Mouse (Mus musculus) forebrain, embryonic 10.5 days (tissue): ENCODE data around the gene Spindoc. TPM values are rescaled to one million over a fixed set of nuclear protein-coding genes. Genes with fewer than 3 reads are reported as not detected.

Source experiments
- DNase-seq: peaks from one replicate; pipeline ENCODE4 v3.0.0-alpha.2; 2017; ENCODE audit warnings: low spot score; ENCODE audit errors: extremely low spot score
- H3K27ac ChIP-seq: fragments of 300-500 bp; sonication (generic); 2 replicates; pipeline ENCODE4 v1.5.1; 2016; ENCODE audit warnings: mild to moderate bottlenecking
- H3K27me3 ChIP-seq: fragments of 300-500 bp; sonication (generic); 2 replicates; pipeline ENCODE4 v1.6.1; 2016; ENCODE audit warnings: mild to moderate bottlenecking; ENCODE audit not compliant: poor library complexity, severe bottlenecking
- H3K36me3 ChIP-seq: fragments of 300-500 bp; sonication (generic); replicated peaks from 2 replicates; pipeline ENCODE4 v1.6.1; 2016; ENCODE audit warnings: mild to moderate bottlenecking, moderate library complexity
- H3K4me1 ChIP-seq: fragments of 300-500 bp; sonication (generic); 2 replicates; pipeline ENCODE4 v1.6.1; 2016
- H3K4me3 ChIP-seq: fragments of 300-500 bp; sonication (generic); 2 replicates; pipeline ENCODE4 v1.5.1; 2016; ENCODE audit warnings: mild to moderate bottlenecking, moderate library complexity
- H3K9me3 ChIP-seq: fragments of 300-500 bp; sonication (generic); 2 replicates; pipeline ENCODE4 v1.6.1; 2016; ENCODE audit warnings: mild to moderate bottlenecking, moderate library complexity
- WGBS: fragments of 180-500 bp; shearing (Covaris S2); methylation state at CpG from one replicate; pipeline ENCODE4 v1.1.7; 2016; 5-methylcytosine and 5-hydroxymethylcytosine counted together
- polyA plus RNA-seq: library from polyadenylated mRNA; unstranded; fragments of >200 nt; fragmentation: Nextera tagmentation; extraction: Ambion mirVana; gene quantifications from 2 replicates; pipeline ENCODE4 v1.2.1, GENCODE M21; 2016

The Spindoc gene
- polyA plus RNA-seq, 1 experiment from 2014 or later = 44.5 TPM

- H3K4me3 ChIP-seq = peak overlapping the region; percentile 80
- WGBS = 3% methylated on average over 15 of the region's 15 CpGs
- peaks cover 40% of the 10 kb centered on the region for H3K4me1 ChIP-seq
- DNase-seq = peak; percentile 18
- H3K27ac ChIP-seq = peak overlapping the region; percentile 94
- no peaks in the 10 kb centered on the region for H3K27me3 ChIP-seq
- no peaks in the 10 kb centered on the region for H3K9me3 ChIP-seq
- peaks cover 26% of the 10 kb centered on the region for H3K36me3 ChIP-seq
Measured at GRCm38 (mm10) chr19:7340371-7340779, 42.4 kb downstream of the Spindoc start.

- Histone ChIP-seq H3K4me1 (peaks cover 36% of the 10 kb centered on the region), H3K9me3 (no peaks in the 10 kb centered on the region), H3K36me3 (peaks cover 27% of the 10 kb centered on the region), H3K27me3 (no peaks in the 10 kb centered on the region), H3K4me3 (peak overlapping the region; percentile 80), H3K27ac (0 out of 2 replicates have a peak overlapping the region, but pooled peaks have one; percentile 1)
- no peak for DNase-seq
- WGBS = 63% methylated on average over 4 of the region's 4 CpGs
Measured at GRCm38 (mm10) chr19:7339867-7340266, 42.9 kb downstream of the Spindoc start.

GRCm38 (mm10) chr19:7339026-7339425 lies 43.8 kb downstream of the Spindoc start:
- peaks cover 32% of the 10 kb centered on the region for H3K36me3 ChIP-seq
- no peaks in the 10 kb centered on the region for H3K27me3 ChIP-seq
- no peak for DNase-seq
- peak overlapping the region; percentile 80 for H3K4me3 ChIP-seq
- no peaks in the 10 kb centered on the region for H3K9me3 ChIP-seq
- 75% methylated on average over 5 of the region's 5 CpGs for WGBS
- 0 out of 2 replicates have a peak overlapping the region, but pooled peaks have one; percentile 1 for H3K27ac ChIP-seq
- peaks cover 36% of the 10 kb centered on the region for H3K4me1 ChIP-seq

- DNase-seq = no peak
- no peak overlapping the region for H3K4me3 ChIP-seq
- H3K9me3 ChIP-seq = no peaks in the 10 kb centered on the region
- peaks cover 36% of the 10 kb centered on the region for H3K4me1 ChIP-seq
- H3K27me3 ChIP-seq = no peaks in the 10 kb centered on the region
- H3K27ac ChIP-seq = no peak overlapping the region
- 97% methylated on average over 2 of the region's 2 CpGs for WGBS
- H3K36me3 ChIP-seq = peaks cover 44% of the 10 kb centered on the region
Measured at GRCm38 (mm10) chr19:7337781-7338342, 44.9 kb downstream of the Spindoc start.

GRCm38 (mm10) chr19:7335656-7336055 lies 47.1 kb downstream of the Spindoc start:
- Histone ChIP-seq H3K27ac (no peak overlapping the region), H3K4me1 (peaks cover 31% of the 10 kb centered on the region), H3K9me3 (no peaks in the 10 kb centered on the region), H3K27me3 (no peaks in the 10 kb centered on the region), H3K36me3 (peaks cover 57% of the 10 kb centered on the region), H3K4me3 (no peak overlapping the region)
- DNase-seq = no peak
- WGBS = 86% methylated on average over 4 of the region's 4 CpGs

DNA sequence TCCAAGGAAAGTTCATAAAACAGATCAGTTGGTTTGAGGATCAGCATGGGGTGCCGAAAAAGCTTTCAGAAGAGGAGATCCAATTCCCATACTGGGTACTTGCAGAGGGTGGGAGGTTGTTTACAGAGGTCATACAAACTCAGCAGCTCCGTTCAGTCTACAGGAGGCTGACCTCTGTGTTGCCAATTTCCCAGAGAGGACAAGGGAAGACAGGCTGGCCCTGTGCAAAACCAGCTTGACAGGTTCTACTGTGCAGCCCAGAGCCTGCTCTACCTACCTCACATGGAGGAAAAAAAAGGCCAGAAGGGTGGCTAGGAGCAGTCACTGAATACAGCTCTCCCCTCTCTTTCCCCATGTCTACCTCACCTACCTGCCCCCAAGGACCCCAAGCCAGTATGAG lies 48.7 kb downstream of the Spindoc start:
- 71% methylated on average over 2 of the region's 2 CpGs for WGBS
- Histone ChIP-seq H3K27me3 (no peaks in the 10 kb centered on the region), H3K9me3 (no peaks in the 10 kb centered on the region), H3K27ac (no peak overlapping the region), H3K4me3 (no peak overlapping the region), H3K36me3 (peaks cover 70% of the 10 kb centered on the region), H3K4me1 (peaks cover 15% of the 10 kb centered on the region)
- DNase-seq = no peak

GRCm38 (mm10) chr19:7321391-7321790 lies 61.4 kb downstream of the Spindoc start:
- WGBS = 92% methylated on average over 3 of the region's 3 CpGs
- no peak for DNase-seq
- Histone ChIP-seq H3K4me3 (no peak overlapping the region), H3K9me3 (no peaks in the 10 kb centered on the region), H3K36me3 (peaks cover 14% of the 10 kb centered on the region), H3K27me3 (no peaks in the 10 kb centered on the region), H3K4me1 (0 out of 2 replicates have a peak, but pooled peaks cover 8% of the 10 kb centered on the region), H3K27ac (no peak overlapping the region)

DNA sequence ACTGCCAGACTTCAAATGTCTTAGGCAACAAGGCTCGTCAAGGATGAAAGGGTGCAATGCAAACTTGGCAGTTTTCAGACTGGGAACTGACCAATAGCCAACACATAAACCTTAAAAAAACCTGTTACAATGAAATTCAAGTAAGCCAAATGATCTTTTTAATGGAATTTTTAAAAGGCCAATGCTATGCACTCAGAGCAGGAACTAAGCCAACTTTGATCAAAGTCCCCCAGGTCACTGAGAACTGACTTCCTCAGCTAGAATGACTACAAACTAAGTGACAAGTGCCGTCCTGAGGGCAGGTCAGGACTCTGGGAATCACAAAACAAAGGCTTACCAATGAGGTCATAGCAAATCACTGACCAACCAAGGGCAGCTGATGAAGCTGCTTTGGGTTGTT lies 62.6 kb downstream of the Spindoc start:
- no peaks in the 10 kb centered on the region for H3K9me3 ChIP-seq
- DNase-seq = no peak
- WGBS = 68% methylated on average over 2 of the region's 2 CpGs
- no peak overlapping the region for H3K4me3 ChIP-seq
- no peak overlapping the region for H3K27ac ChIP-seq
- no peaks in the 10 kb centered on the region for H3K27me3 ChIP-seq
- peaks cover 12% of the 10 kb centered on the region; the same call in 1 of the 2 replicates for H3K36me3 ChIP-seq
- H3K4me1 ChIP-seq = peaks cover 15% of the 10 kb centered on the region

DNA sequence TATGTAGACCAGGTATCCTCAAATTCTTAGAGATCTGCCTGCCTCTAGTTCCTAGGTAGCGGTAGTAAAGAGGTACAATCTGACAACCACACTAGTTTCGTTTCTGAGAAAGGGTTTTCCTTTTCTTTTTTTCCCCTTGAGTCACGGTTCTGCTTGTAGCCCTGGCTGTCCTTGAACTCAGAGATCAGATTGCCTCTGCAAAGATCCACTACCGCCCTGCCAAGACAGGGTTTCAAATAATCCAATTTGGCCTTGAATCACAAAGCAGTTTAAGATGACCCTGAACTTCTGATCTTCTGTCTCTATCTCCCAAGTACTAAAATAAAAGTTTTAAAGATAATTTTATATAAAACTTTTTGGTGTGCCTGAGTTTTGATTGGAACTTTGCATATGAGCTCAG lies 65.1 kb downstream of the Spindoc start:
- Histone ChIP-seq H3K36me3 (peaks cover 9% of the 10 kb centered on the region; the same call in 1 of the 2 replicates), H3K4me1 (peaks cover 19% of the 10 kb centered on the region), H3K4me3 (no peak overlapping the region), H3K27me3 (no peaks in the 10 kb centered on the region), H3K27ac (no peak overlapping the region), H3K9me3 (no peaks in the 10 kb centered on the region)
- 88% methylated on average over 4 of the region's 4 CpGs for WGBS
- DNase-seq = no peak

DNA sequence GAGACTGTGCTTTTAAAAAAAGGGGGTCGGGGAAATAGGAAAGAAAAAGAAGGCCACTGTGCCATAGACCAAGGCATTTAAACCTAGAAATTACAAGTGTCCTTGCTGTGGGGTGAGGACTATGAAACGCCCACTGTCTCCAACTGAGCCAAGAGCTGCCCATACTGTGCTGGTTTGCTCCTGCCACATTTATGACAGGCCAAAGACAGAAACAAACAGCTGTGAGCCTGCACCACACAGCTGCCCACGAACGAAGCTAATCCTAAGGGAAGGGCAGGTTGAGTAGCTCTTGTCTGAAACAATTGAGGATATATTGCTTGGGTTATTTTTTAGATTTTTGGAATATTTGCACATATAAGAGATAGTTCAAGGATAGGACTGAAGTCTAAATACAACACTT lies 66.0 kb downstream of the Spindoc start:
- DNase-seq = no peak
- Histone ChIP-seq H3K4me3 (no peak overlapping the region), H3K27ac (no peak overlapping the region), H3K4me1 (peaks cover 21% of the 10 kb centered on the region), H3K27me3 (no peaks in the 10 kb centered on the region), H3K9me3 (no peaks in the 10 kb centered on the region), H3K36me3 (peaks cover 9% of the 10 kb centered on the region; the same call in 1 of the 2 replicates)
- WGBS = 84% methylated on average over 4 of the region's 4 CpGs

DNA sequence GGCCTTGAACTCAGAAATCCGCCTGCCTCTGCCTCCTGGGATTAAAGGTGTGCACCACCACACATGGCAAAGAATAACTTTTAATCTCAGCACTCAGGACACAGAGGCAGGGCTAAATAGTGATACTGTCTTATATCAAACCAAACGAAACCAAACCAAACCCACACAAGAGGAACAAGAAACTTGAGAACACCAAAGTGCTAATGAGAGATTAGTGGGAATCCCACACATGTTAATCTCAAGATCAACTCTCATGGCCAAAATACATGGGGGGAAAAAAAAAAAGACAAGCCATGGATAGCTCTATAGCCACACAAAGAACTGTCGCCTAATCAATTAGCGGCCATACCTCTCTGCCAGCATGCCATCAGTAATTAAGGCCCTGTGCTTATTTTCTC lies 67.2 kb downstream of the Spindoc start:
- no peak for DNase-seq
- Histone ChIP-seq H3K27ac (no peak overlapping the region), H3K36me3 (peaks cover 9% of the 10 kb centered on the region; the same call in 1 of the 2 replicates), H3K4me1 (peaks cover 34% of the 10 kb centered on the region), H3K27me3 (no peaks in the 10 kb centered on the region), H3K9me3 (no peaks in the 10 kb centered on the region), H3K4me3 (no peak overlapping the region)
- WGBS = 83% methylated on average over 4 of the region's 4 CpGs

DNA sequence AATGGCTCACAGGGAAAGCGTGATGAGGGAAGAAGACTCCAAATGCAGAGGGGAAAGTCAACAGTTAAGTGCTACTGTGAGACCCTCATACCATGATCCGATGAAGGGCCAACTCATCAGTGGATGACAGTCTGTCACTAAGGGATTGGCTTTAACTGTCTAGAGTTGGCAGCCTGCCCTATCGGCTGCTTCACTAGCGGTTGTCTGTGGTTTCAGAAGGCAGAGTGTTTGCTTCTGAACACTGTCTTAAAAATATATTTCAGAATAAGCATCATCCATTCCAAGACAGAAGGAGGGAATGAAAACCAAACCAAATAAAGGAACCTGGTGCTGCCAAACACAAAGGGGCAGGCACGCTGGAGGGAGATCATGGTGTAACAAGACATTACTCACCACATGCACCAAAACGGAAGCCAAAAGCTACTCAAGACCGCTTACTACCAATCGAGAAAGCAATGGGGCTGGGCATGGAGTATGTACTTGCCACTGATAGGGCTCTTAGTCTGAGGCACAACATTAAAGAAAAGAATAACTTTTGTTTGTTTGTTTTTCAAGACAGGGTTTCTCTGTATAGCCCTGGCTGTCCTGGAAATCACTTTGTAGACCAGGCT lies 67.7 kb downstream of the Spindoc start:
- Histone ChIP-seq H3K27ac (no peak overlapping the region), H3K9me3 (no peaks in the 10 kb centered on the region), H3K4me3 (no peak overlapping the region), H3K27me3 (no peaks in the 10 kb centered on the region), H3K4me1 (peaks cover 36% of the 10 kb centered on the region), H3K36me3 (peaks cover 9% of the 10 kb centered on the region; the same call in 1 of the 2 replicates)
- no peak for DNase-seq
- WGBS = 95% methylated on average over 8 of the region's 8 CpGs

DNA sequence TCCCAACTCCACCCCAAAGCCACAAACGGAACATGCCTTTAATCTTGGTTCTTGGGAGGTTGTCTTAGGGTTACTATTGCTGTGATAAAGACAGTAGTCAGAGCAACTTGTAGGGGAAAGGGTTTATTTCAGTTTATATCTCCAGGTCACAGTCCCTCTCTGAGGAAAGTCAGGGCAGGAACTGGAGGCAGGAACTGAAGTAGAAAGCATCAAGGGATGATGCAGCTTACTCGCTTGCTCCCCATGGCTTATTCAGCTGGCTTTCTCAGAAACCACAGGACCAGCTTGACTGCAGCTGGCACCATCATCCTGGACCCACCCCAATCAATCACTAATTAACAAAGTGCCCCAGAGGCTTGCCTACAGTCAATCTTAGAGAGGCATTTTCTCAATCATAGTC lies 69.1 kb downstream of the Spindoc start:
- no peak overlapping the region for H3K4me3 ChIP-seq

More for the DNA sequence above, 69.1 kb downstream of the Spindoc start:
- Histone ChIP-seq H3K27me3 (no peaks in the 10 kb centered on the region), H3K4me1 (peaks cover 50% of the 10 kb centered on the region), H3K36me3 (peaks cover 2% of the 10 kb centered on the region; the same call in 1 of the 2 replicates), H3K27ac (no peak overlapping the region), H3K9me3 (no peaks in the 10 kb centered on the region)
- 92% methylated on average over 2 of the region's 2 CpGs for WGBS
- DNase-seq = no peak
